Mouse (Mus musculus) hindbrain, embryonic 13.5 days (tissue): Measurements from ENCODE around the gene Cox19. TPM values are rescaled to one million over a fixed set of nuclear protein-coding genes. Genes with fewer than 3 reads are reported as not detected.

Experiments
- ATAC-seq: fragments of 200-750 bp; cut with Nextera tagmentation; 2 replicates; pipeline ENCODE4 v1.8.0; 2017; ENCODE audit warnings: moderate TSS enrichment; ENCODE audit not compliant: low FRiP score
- H3K27ac ChIP-seq: fragments of 300-500 bp; sonication (generic); 2 replicates; pipeline ENCODE4 v1.5.1; 2015; ENCODE audit warnings: inconsistent platforms, mild to moderate bottlenecking, moderate library complexity
- H3K27me3 ChIP-seq: fragments of 300-500 bp; sonication (generic); 2 replicates; pipeline ENCODE4 v1.6.1; 2015; ENCODE audit warnings: mild to moderate bottlenecking, inconsistent platforms
- H3K36me3 ChIP-seq: fragments of 300-500 bp; sonication (generic); 2 replicates; pipeline ENCODE4 v1.6.1; 2015; ENCODE audit warnings: mild to moderate bottlenecking, inconsistent platforms
- H3K4me1 ChIP-seq: fragments of 300-500 bp; sonication (generic); replicated peaks from 2 replicates; pipeline ENCODE4 v1.6.1; 2015; ENCODE audit warnings: inconsistent platforms
- H3K4me2 ChIP-seq: fragments of 300-500 bp; sonication (generic); 2 replicates; pipeline ENCODE4 v1.6.1; 2015; ENCODE audit warnings: inconsistent platforms, mild to moderate bottlenecking, moderate library complexity
- H3K4me3 ChIP-seq: fragments of 300-500 bp; sonication (generic); 2 replicates; pipeline ENCODE4 v1.5.1; 2015; ENCODE audit warnings: mild to moderate bottlenecking, inconsistent platforms
- H3K9ac ChIP-seq: fragments of 300-500 bp; sonication (generic); 2 replicates; pipeline ENCODE4 v1.6.1; 2015; ENCODE audit warnings: mild to moderate bottlenecking, inconsistent platforms
- H3K9me3 ChIP-seq: fragments of 300-500 bp; sonication (generic); 2 replicates; pipeline ENCODE4 v1.6.1; 2016; ENCODE audit warnings: inconsistent platforms
- WGBS: fragments of 180-500 bp; shearing (Covaris S2); methylation state at CpG from one replicate; pipeline ENCODE4 v1.1.7; 2015; 5-methylcytosine and 5-hydroxymethylcytosine counted together
- polyA plus RNA-seq: library from polyadenylated mRNA; unstranded; fragments of >200 nt; fragmentation: Nextera tagmentation; extraction: Ambion mirVana; gene quantifications from 2 replicates; pipeline ENCODE4 v1.2.1, GENCODE M21; 2015

The Cox19 gene
- polyA plus RNA-seq, 1 experiment from 2014 or later: 124 TPM

- WGBS: 82% methylated on average over 16 of the region's 16 CpGs
- 0 out of 2 replicates have a peak, but pooled peaks cover 12% of the 10 kb centered on the region for H3K27me3 ChIP-seq
- ATAC-seq: no peak
These were observed 17.8 kb downstream of the Cox19 start for GRCm38 (mm10) chr5:139333301-139334013.

GRCm38 (mm10) chr5:139332590-139333272 is 18.5 kb downstream of the Cox19 start:
- 88% methylated on average over 8 of the region's 8 CpGs for WGBS
- Histone ChIP-seq H3K4me1 (0 out of 2 replicates have a peak, but pooled peaks cover 1% of the 10 kb centered on the region), H3K9me3 (no peaks in the 10 kb centered on the region), H3K36me3 (peaks cover 32% of the 10 kb centered on the region), H3K27me3 (0 out of 2 replicates have a peak, but pooled peaks cover 12% of the 10 kb centered on the region), H3K4me2 (no peak overlapping the region), H3K9ac (no peak overlapping the region), H3K27ac (no peak overlapping the region), H3K4me3 (no peak overlapping the region)
- ATAC-seq: no peak; the same call in 1 of the 2 replicates

More at GRCm38 (mm10) chr5:139333301-139334013, 17.8 kb downstream of the Cox19 start:
- Histone ChIP-seq H3K27ac (no peak overlapping the region), H3K4me3 (no peak overlapping the region), H3K36me3 (peaks cover 40% of the 10 kb centered on the region), H3K9me3 (no peaks in the 10 kb centered on the region), H3K4me2 (no peak overlapping the region), H3K4me1 (peaks cover 9% of the 10 kb centered on the region; the same call in 1 of the 2 replicates), H3K9ac (no peak overlapping the region)

DNA sequence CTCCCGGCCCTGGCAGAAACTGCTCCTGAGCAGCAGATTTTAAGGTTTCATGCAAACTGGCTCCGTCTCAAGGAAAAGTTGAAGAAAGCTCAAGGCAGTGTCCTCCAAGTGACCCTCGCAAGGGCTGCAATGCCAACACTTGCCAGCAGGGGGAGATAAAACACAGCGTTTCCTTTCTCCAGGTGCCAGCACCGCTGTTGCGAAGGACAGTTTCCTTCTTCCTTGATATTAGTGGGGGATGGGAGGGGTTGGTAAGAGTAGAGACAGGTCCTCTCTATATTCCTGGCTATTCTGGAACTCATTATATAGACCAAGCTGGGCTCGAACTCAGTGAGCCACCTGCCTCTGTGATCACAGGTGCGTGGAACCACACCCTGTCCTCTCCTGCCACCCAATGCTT is 19.5 kb downstream of the Cox19 start:
- no peak overlapping the region for H3K4me2 ChIP-seq
- H3K27me3 ChIP-seq: peaks cover 21% of the 10 kb centered on the region
- H3K9ac ChIP-seq: no peak overlapping the region
- H3K4me1 ChIP-seq: no peaks in the 10 kb centered on the region
- no peak overlapping the region for H3K27ac ChIP-seq
- ATAC-seq: no peak
- no peak overlapping the region for H3K4me3 ChIP-seq
- WGBS: 20% methylated on average over 8 of the region's 8 CpGs
- H3K36me3 ChIP-seq: peaks cover 22% of the 10 kb centered on the region
- H3K9me3 ChIP-seq: no peaks in the 10 kb centered on the region

DNA sequence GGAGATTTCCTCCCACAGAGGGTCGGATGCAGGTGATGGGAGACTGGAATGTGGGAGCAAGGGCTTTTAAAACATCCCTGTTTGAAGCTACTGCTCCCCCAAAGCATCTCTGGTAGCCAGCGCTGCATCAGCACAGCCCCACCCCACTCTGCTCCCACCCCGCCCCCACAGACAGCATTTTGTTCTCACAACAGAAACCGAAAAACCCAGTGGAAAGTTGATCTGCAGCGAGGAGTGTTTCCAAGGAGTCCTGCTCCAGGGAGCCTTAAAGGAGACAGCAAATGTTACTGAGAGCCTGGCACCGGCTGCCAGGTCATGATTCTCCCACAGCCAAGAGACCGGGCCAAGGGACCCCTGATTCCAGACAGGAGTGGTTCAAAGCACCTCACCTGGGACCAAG is 20.5 kb downstream of the Cox19 start:
- Histone ChIP-seq H3K9ac (no peak overlapping the region), H3K27me3 (peaks cover 31% of the 10 kb centered on the region), H3K9me3 (no peaks in the 10 kb centered on the region), H3K36me3 (peaks cover 14% of the 10 kb centered on the region), H3K27ac (no peak overlapping the region), H3K4me2 (no peak overlapping the region), H3K4me3 (no peak overlapping the region), H3K4me1 (peaks cover 4% of the 10 kb centered on the region; the same call in 1 of the 2 replicates)
- ATAC-seq: no peak
- WGBS: 72% methylated on average over 7 of the region's 7 CpGs

DNA sequence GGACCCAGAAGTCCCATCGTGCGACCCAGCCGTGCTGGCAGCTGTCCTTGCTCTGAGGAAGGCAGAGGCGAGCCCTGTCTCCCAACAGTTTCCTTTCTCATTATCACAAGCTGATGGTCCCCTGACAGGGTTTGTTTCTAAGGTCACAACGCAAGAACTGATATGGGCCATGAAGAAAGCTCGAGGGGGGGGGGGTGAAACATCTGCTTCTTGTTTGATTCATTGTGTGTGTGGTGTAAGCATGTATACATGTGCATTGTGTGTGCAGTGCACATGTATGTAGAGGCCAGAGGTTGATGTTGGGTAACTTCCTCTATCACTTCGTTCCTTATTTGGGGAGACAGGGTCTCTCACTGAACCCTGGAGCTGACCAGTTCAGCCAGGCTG is 23.6 kb downstream of the Cox19 start:
- H3K4me2 ChIP-seq: no peak overlapping the region
- ATAC-seq: no peak
- no peak overlapping the region for H3K9ac ChIP-seq
- H3K36me3 ChIP-seq: no peaks in the 10 kb centered on the region
- no peak overlapping the region for H3K27ac ChIP-seq
- peaks cover 32% of the 10 kb centered on the region for H3K4me1 ChIP-seq
- H3K27me3 ChIP-seq: peaks cover 61% of the 10 kb centered on the region
- no peak overlapping the region for H3K4me3 ChIP-seq
- H3K9me3 ChIP-seq: no peaks in the 10 kb centered on the region
- 81% methylated on average over 7 of the region's 7 CpGs for WGBS

GRCm38 (mm10) chr5:139326986-139327633 is 24.1 kb downstream of the Cox19 start:
- Histone ChIP-seq H3K4me3 (no peak overlapping the region), H3K36me3 (no peaks in the 10 kb centered on the region), H3K4me2 (no peak overlapping the region), H3K9ac (no peak overlapping the region), H3K4me1 (peaks cover 33% of the 10 kb centered on the region), H3K9me3 (no peaks in the 10 kb centered on the region), H3K27me3 (peaks cover 66% of the 10 kb centered on the region), H3K27ac (no peak overlapping the region)
- WGBS: 76% methylated on average over 7 of the region's 7 CpGs
- ATAC-seq: no peak

- Histone ChIP-seq H3K9me3 (no peaks in the 10 kb centered on the region), H3K36me3 (no peaks in the 10 kb centered on the region), H3K4me3 (peak overlapping the region; percentile 75; the same call in 1 of the 2 replicates), H3K27ac (no peak overlapping the region), H3K27me3 (peaks cover 67% of the 10 kb centered on the region), H3K9ac (no peak overlapping the region), H3K4me1 (peaks cover 33% of the 10 kb centered on the region), H3K4me2 (peak overlapping the region; percentile 81; the same call in 1 of the 2 replicates)
- WGBS: 61% methylated on average over 13 of the region's 13 CpGs
- no peak for ATAC-seq
These were observed 25.0 kb downstream of the Cox19 start for GRCm38 (mm10) chr5:139326111-139326696.

GRCm38 (mm10) chr5:139325395-139325966 is 25.7 kb downstream of the Cox19 start, which contains the start of gene Adap1:
Gene Adap1, minus strand, starts transcription at chr5:139325622.
- H3K27me3 ChIP-seq: peaks cover 67% of the 10 kb centered on the region
- H3K36me3 ChIP-seq: no peaks in the 10 kb centered on the region
- WGBS: 2% methylated on average over 53 of the region's 61 CpGs
- peak within 1 kb of the TSS; percentile 81 for H3K4me2 ChIP-seq
- H3K4me1 ChIP-seq: peaks cover 33% of the 10 kb centered on the region
- H3K27ac ChIP-seq: peak within 1 kb of the TSS; percentile 77
- peak; percentile 77 for ATAC-seq
- H3K9ac ChIP-seq: peak within 1 kb of the TSS; percentile 91
- peak within 1 kb of the TSS; percentile 75 for H3K4me3 ChIP-seq
- H3K9me3 ChIP-seq: no peaks in the 10 kb centered on the region

- H3K4me1 ChIP-seq: peaks cover 33% of the 10 kb centered on the region
- peak overlapping the region; percentile 91 for H3K9ac ChIP-seq
- H3K27me3 ChIP-seq: peaks cover 63% of the 10 kb centered on the region
- H3K9me3 ChIP-seq: no peaks in the 10 kb centered on the region
- H3K4me3 ChIP-seq: peak overlapping the region; percentile 75
- peak overlapping the region; percentile 81 for H3K4me2 ChIP-seq
- peak; percentile 44 for ATAC-seq
- H3K36me3 ChIP-seq: no peaks in the 10 kb centered on the region
- peak overlapping the region; percentile 77 for H3K27ac ChIP-seq
- WGBS: 3% methylated on average over 58 of the region's 62 CpGs
These were observed 26.4 kb downstream of the Cox19 start for GRCm38 (mm10) chr5:139324691-139325394.

GRCm38 (mm10) chr5:139324045-139324491 is 27.1 kb downstream of the Cox19 start:
- H3K4me3 ChIP-seq: peak overlapping the region; percentile 75
- H3K27me3 ChIP-seq: peaks cover 56% of the 10 kb centered on the region
- WGBS: 56% methylated on average over 5 of the region's 5 CpGs
- H3K36me3 ChIP-seq: no peaks in the 10 kb centered on the region
- peak overlapping the region; percentile 77; the same call in 1 of the 2 replicates for H3K27ac ChIP-seq
- no peaks in the 10 kb centered on the region for H3K9me3 ChIP-seq
- H3K4me2 ChIP-seq: peak overlapping the region; percentile 81
- peak overlapping the region; percentile 91 for H3K9ac ChIP-seq
- ATAC-seq: 0 out of 2 replicates have a peak, but pooled peaks have one; percentile 34
- peaks cover 33% of the 10 kb centered on the region for H3K4me1 ChIP-seq

DNA sequence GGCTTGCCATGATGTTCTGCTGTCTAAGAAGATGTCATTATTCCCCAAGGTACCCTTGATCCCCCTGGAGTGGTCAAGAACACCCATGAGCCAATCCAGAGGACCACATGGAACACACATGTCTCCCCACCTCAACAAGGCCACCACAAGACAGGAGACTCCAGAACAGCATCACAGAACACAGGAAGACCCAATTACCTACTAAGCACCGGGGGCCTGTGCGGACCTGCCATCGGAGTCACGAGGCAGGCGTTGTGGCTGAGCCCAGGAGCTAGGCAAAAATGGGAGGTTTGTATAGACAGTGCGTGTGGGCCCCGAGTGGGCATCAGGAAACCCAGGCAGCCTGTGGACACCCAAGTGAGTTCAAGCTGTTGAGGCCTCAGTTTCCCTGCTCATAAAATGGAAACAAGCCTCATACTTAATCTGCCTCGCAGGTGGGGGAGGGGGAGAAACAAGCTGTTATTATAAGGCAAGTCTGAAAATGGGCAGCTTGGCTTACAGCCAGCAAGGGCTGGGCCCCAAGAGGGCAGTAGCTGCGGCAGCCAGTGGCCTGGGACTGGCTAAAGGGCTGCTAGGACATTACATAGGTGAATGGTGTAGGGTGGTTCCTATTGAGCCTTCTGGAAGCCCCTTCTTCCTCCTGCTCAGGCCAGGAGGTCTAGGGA is 27.8 kb downstream of the Cox19 start:
- H3K4me3 ChIP-seq: peak overlapping the region; percentile 75
- H3K4me2 ChIP-seq: peak overlapping the region; percentile 81
- peaks cover 33% of the 10 kb centered on the region for H3K4me1 ChIP-seq
- ATAC-seq: no peak
- H3K36me3 ChIP-seq: no peaks in the 10 kb centered on the region
- peak overlapping the region; percentile 91 for H3K9ac ChIP-seq
- no peak overlapping the region for H3K27ac ChIP-seq
- 84% methylated on average over 9 of the region's 9 CpGs for WGBS
- H3K27me3 ChIP-seq: peaks cover 54% of the 10 kb centered on the region
- no peaks in the 10 kb centered on the region for H3K9me3 ChIP-seq
